Mouse (Mus musculus): ENCODE measurements at regions not wholly inside any gene's neighbourhood (a gene's known extent, or its start where the extent isn't known, plus 50 kb on each side); places are given as distances from the start of the nearest gene placed in this dataset.

DNA sequence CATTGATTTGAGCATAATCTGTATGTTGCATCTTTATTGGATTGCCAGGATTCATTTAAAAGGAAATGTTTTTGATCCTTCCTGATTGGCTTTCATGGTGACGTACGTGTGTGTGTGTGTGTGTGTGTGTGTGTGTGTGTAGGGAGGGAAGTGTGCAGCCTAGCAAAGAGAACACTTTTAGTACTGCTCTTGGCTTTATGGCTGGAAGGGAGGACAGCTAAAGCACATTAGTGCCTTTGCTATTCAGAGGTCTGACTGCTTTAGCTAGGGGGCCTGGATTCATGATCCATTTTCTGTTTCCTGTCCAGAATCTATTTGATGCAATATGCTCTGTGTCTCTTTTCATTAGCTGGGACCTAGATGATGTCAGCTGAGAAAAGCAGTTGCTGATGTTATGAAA is 155.6 kb upstream of the Itga1 start:
- no peak for DNase-seq (ENCODE audit: low spot score)

DNA sequence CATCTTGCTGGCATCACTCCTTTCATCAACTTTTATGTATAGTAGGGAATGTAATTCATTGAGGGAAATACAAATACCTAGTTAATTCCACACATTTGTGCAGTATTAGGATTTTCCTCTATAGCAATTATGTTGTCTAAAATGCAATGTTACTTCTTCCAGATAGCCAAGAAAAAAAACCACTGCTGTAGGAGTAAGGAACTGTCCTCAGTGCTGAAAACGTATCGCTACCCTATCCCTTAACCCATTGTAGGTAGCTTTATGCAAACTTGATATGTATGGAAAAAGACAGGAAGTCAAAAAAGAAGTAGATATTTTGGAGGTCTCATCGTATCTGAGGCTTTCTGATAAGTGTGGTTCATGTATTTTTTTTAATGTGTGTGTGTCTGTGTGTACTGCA is 150.8 kb upstream of the Itga1 start:
- DNase-seq (ENCODE audit: low spot score) = no peak

- no peak for DNase-seq (ENCODE audit: low spot score)
Measured at GRCm38 (mm10) chr13:115231981-115232380, 130.2 kb upstream of the Itga1 start.

DNA sequence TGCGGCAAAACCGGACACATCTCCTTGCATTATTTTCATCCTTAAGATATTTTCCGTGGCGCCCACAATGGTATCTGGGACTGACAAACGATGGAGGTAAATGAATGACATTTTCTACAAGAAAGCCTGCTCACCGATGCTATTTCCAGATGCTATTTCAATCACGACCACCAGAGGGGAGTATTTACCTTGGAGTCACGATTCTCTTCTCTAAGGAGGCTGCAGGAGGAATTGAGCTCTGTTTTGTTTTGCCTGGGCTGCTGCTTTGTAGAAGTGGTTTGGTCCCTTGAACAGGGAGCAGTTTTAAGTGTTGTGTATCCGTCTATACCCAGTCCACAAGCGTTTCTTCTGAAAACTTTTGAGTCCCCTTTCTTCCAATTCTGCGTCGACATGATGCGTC is 128.7 kb upstream of the Itga1 start:
- DNase-seq (ENCODE audit: low spot score) = peak; percentile 25

DNA sequence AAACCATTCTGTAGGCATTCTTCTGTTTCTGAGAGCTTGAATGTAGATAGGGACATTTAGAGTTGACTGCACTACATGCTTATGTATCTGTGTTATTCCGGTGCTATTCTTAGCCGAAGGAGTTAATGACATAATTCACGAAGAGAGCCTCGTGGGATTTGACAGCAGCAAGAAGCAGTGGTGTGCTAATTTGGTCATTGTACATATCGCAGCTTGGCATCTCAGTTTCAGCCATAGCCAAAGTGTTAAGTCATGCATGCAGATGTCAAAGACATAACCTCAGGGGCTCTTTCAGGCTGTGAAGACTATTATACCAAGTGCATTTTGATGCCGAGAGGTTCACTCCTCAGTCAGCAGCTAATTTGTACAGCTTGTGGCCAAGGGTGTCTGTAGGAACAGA is 125.1 kb upstream of the Itga1 start:
- DNase-seq (ENCODE audit: low spot score) = no peak

DNA sequence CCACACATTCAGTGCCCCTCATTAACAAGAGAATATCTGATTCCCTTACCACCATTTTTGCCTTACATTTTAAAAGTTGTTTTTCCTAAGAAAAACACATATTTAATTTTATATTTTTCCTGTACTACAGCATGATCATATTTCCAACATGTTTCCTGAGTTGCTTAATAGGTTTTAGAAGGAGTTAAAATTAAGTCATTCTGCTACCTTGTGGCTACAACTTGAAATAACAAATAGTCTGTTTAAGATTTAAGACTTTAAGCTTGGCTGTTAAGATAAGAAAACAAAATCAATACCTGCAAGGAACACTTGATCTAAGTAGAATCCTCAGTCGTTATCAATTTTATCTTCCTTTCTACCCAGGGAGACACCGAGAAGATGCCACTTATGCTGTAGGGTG is 117.9 kb upstream of the Itga1 start:
- no peak for DNase-seq (ENCODE audit: low spot score)

DNA sequence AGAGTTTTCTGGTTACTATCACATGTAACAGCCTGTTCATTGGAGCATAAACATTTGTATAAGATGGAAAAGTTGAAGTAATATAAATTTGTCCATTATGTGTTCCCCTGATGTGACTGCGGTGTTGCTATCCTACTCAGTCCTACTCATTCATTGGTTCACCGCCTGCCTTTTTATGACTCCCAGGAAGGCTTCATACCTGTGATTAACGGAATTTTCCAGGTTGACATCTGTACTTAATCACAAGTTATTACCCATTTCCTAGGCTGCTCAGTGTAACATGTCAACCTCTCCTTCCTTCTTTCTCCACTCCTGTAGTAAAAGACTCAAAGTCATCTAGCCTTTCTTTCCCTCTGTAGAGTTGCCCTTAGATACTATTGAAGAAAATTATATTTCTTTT is 109.5 kb upstream of the Itga1 start:
- DNase-seq (ENCODE audit: low spot score) = no peak

DNA sequence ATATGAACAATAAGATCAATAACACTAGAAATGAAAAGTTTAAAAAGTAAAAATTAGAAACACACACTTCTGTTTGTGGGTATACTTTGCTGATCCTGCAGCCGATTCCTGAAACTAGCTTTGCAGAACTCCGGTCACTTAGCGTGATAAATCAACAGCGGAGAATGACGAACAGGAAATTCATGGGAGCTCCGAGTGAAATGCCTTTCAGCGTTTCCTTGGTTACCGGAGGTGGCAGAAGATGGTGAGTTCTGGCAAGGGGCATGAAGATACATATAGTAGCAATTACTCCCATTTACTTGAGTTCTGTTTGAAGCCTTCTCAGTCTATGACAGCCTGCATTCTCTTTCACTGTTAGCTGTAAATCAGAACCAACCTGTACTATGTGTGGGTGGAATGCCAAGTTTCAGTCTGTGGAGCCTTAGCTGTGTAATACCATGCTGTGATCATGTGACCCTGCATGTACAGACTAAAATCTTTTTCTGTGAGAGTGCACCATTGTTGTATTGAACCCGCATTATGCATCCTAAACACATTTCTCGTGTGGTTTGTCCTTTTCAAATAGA is 109.0 kb upstream of the Itga1 start:
- no peak for DNase-seq (ENCODE audit: low spot score)

DNA sequence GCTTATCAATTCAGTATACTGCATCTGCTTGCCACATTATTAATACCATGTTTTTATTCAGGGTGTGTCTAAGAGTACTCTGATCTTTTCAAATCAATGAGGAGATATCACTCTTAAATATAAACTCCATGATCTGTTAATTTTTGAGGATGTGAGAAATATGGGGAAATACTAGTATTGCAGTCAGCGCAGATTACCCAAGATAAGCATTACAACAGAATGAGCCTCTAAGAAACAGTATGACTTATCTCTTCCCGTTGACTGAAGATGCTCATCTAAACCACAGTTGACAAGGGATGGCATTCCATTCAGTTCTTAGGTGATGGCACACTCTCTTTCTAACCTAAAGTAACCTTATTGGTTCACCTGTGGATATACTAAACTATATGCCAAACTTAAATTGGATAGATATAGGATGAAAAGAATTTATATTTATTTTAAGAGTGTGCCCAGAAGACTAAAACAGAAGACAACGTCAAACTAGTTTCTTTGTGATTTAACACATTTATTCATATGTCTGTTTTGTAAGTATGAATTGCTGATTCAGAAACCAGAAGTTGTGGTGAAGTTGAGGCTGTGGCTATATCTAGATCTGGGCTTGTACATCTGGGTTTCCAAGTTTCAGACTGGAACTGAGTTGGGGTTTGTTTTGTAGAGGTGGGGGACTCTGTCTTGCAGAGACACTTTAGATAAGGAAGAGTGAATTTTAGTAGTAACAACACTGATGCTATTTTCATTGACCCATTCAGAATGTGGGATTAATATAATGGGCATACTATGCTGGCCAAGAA is 107.8 kb upstream of the Itga1 start:
- no peak for DNase-seq (ENCODE audit: low spot score)

DNA sequence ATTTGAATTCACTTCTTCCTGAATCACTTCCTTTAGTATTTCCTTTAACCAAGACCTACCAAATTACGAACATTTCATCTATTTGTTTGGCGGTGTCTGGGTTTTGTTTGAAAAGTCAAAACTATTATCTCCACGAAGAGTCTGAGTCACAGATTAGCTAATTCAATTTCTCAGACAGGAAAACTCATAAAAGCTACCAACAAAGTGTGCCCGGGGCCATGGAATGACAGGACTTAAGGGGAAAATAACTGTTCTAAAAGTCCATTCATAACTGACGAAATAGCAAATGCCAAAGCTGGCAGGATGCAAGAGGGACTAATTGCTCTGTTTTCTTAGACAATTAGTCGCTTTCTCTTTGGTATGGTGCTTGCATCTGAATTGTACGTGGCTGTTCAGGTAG is 105.0 kb upstream of the Itga1 start:
- no peak for DNase-seq (ENCODE audit: low spot score)

DNA sequence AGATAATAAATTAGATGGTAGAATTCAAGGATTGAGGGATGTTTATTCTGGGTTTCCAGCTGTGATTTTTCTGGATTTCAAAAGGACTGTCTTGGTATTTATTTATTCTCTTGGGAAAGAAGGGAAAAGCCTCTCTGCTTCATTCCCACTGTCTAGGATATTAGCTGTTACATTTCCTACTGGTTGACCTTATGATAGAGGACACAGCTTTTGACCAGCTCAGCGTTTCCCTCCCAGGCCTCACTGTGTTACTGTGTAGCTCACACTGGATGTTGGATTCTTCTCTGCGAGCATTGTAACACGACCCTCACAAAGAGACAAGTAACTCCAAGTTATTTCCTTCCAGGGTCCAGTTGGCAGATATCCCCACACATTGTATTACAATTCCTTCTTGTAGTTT is 97.4 kb upstream of the Itga1 start:
- DNase-seq (ENCODE audit: low spot score) = no peak

DNA sequence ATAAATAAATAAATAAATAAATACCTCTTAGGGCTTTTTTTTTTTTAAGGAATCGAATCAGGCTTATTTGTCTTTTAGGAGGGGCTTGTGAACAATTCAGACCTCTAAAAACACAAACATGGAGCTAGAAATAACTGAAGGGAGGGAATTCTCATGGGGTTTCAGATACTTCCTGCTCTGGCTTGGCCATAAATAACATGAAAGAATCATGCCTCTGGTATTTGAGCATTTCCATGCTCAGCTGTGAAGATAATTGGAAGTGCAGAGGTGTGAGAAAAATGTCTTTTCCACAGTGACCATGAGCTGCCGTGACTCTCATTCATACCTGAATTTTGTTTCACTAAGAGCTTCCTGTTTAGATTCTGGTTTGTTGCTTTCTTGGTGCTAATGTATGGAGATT is 86.3 kb upstream of the Itga1 start:
- DNase-seq (ENCODE audit: low spot score) = no peak

- no peak for DNase-seq (ENCODE audit: low spot score)
Measured at GRCm38 (mm10) chr13:115187356-115187755, 85.6 kb upstream of the Itga1 start.

GRCm38 (mm10) chr13:115182211-115182870 is 80.6 kb upstream of the Itga1 start:
- no peak for DNase-seq (ENCODE audit: low spot score)

GRCm38 (mm10) chr13:115178175-115178917 is 76.6 kb upstream of the Itga1 start:
- DNase-seq (ENCODE audit: low spot score) = no peak

GRCm38 (mm10) chr13:115171347-115172062 is 69.7 kb upstream of the Itga1 start:
- no peak for DNase-seq (ENCODE audit: low spot score)

DNA sequence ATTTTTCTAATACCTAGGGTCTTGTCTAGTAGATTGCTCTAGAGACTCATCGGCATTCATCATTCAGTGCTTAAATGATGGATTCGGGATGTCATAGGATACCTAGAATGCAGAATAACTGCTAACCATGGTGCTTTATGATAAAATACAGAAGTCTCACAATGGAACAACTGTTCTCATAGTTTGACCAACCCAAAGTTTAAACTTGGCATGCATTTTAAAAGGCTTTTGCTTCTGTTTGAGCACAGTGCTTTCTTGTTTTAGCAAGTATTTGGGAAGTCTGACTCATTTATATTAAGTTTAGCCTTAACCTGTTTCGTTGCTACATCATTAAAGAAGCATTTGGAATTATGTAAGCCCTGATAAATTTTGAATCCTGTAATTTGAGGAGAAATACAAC is 64.2 kb upstream of the Itga1 start:
- no peak for DNase-seq (ENCODE audit: low spot score)

GRCm38 (mm10) chr13:115162689-115163413 is 61.1 kb upstream of the Itga1 start:
- DNase-seq (ENCODE audit: low spot score) = no peak

DNA sequence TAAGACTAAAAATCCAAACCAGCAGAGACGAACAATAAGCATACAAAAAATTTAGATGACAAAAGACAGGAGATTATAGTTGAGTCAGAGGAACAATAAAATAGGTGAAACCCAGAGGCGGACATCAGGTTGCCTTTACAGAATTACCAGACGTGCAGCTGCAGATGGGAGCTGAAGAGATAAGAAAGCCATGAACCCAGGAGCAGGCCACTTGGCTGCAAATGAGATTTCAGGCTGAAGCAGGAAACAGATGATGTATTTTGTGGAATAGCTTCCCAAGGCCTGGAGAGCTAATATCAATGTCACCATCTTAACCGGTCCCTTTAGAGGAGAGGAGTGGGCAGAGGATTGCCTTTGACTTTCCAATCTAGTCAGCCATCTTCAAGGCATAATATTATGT is 57.6 kb upstream of the Itga1 start:
- no peak for DNase-seq (ENCODE audit: low spot score)
